Mouse (Mus musculus): ENCODE measurements at regions not wholly inside any gene's neighbourhood (a gene's known extent, or its start where the extent isn't known, plus 50 kb on each side); places are given as distances from the start of the nearest gene placed in this dataset.

DNA sequence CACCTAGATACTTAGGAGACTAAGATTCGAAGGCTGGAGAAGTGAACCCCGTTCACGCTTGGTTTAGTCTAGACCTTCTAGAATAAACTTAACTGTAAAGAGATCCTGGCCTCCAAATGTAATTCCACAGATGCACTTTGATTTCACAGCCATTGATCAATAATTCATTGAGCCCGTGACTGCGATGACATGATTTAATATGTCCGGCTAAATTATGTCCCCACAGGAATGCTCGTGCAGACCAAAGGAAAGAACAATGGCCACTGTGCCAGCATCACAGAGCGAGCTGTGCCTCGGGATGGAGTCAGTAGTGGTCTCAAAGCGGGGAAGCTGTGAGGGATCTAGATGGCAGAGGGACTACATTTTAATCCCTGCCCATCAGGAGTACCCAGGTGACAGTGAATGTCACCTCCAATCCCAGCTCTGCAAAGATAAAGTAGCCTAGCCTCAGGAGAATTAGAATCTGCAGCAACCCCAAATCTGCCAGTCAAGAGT is 256.5 kb upstream of the Id2 start:
- no peak for TF ChIP-seq HCFC1 (IDR thresholded peaks at IDR 0.05; ENCODE audit: borderline replicate concordance, insufficient read depth, low read length)
- no peak for TF ChIP-seq ZNF384 (IDR thresholded peaks at IDR 0.05; ENCODE audit: low read depth, low read length)
- no peak for TF ChIP-seq ZC3H11A (IDR thresholded peaks at IDR 0.05; ENCODE audit: borderline replicate concordance, low read depth, low read length)
- no peak for TF ChIP-seq CHD2 (IDR thresholded peaks at IDR 0.05; ENCODE audit: low read depth, low read length)
- no peak for TF ChIP-seq MAFK (IDR thresholded peaks at IDR 0.05; ENCODE audit: insufficient read depth, low read depth, low read length)
